Mouse (Mus musculus): ENCODE results near the gene Slc39a2. TPM values are rescaled to one million over a fixed set of nuclear protein-coding genes. Genes with fewer than 3 reads are reported as not detected.
A peak's percentile ranks its signal among the peaks of the same experiment; 100 is the strongest.

Slc39a2 gene
- polyA plus RNA-seq, 1 experiment from 2014 or later, result 0.57 TPM

DNA sequence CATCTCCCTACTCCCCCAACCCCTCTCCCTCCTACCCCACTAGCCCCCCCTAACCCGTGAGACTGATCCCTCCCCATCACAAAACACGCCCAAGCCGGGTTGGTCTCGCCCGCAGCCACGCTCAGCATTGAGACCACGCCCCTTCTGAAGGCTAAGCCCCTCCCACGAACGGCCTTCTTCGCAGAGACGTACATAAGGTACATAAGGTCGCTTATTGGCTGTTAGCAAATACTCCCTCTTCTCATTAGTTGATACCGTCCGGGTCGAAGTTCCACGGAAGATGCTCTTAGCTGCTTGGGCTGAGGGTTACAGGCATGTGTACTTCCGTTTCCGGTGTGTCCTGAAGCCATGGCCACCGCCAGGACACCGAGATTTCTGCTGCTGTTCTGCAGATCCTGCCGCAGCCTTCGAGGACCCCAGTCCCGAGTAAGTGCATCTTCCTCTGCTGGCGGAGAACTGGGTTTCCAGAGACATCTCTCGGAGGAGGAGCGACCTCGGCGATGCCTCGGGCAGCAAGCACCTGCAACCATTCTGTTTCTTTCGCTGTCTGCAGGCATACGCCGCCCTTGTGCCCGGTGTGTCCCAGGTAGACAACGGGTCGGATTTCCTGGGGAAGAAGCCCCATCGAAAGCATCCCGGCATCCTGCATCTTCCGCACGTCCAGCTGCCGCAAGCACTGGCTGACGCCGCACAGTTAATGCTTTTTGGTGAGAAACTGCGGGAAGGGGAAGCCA is 7.9 kb upstream of the Slc39a2 start, which contains the start of gene Mettl17:
TSS of gene Mettl17 (plus strand) at position 245 of the 734 bp plus-strand sequence.
- peak; percentile 36 for TF ChIP-seq CTCF (IDR thresholded peaks at IDR 0.05; ENCODE audit: low read depth)
- peak within 1 kb of the TSS; percentile 81 for H3K4me3 ChIP-seq (ENCODE audit: low read depth, low read length)
- under 1% methylated on average over 43 of the region's 43 CpGs for WGBS
- H3K36me3 ChIP-seq (ENCODE audit: control insufficient read depth, insufficient read depth), result peaks cover 26% of the 10 kb centered on the region
- H3K4me2 ChIP-seq (replicated peaks; ENCODE audit: low read depth), result peak within 1 kb of the TSS; percentile 91
- no peaks in the 10 kb centered on the region for H3K27me3 ChIP-seq (replicated peaks; ENCODE audit: control insufficient read depth, insufficient read depth, low read length)
- H3K27ac ChIP-seq (ENCODE audit: low read depth, low read length), result peak within 1 kb of the TSS; percentile 84
- peaks cover 12% of the 10 kb centered on the region; the same call in 1 of the 2 replicates for H3K4me1 ChIP-seq (replicated peaks; ENCODE audit: control insufficient read depth, insufficient read depth, low read length)
- H3K9me3 ChIP-seq (ENCODE audit: control insufficient read depth), result no peaks in the 10 kb centered on the region
- peak within 1 kb of the TSS; percentile 71 for H3K9ac ChIP-seq (ENCODE audit: low read depth, low read length)
- peak; percentile 99 for ATAC-seq

DNA sequence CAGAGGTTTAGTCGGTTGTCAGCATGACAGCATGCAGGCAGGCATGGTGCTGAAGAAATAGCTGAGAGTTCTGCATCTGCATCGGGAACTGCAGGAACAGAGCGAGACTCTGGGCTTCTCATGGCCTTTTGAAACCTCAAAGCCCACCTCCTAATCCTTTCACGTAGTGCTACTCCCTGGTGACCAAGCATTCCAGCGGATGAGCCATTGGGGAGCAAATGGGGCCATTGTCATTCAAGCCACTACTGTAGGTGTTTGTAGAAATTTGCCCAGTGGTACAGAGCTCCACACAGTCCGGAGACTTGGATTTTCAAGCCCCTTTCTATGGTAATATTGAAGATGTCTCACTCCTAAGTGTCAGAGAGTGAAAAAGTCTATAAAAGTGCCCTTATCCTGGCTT is 6.6 kb upstream of the Slc39a2 start:
- WGBS, result 64% methylated on average over 6 of the region's 6 CpGs
- peaks cover 39% of the 10 kb centered on the region for H3K36me3 ChIP-seq (ENCODE audit: control insufficient read depth, insufficient read depth)
- peak overlapping the region; percentile 91 for H3K4me2 ChIP-seq (replicated peaks; ENCODE audit: low read depth)
- H3K9me3 ChIP-seq (ENCODE audit: control insufficient read depth), result no peaks in the 10 kb centered on the region
- H3K4me1 ChIP-seq (replicated peaks; ENCODE audit: control insufficient read depth, insufficient read depth, low read length), result peaks cover 12% of the 10 kb centered on the region; the same call in 1 of the 2 replicates
- H3K4me3 ChIP-seq (ENCODE audit: low read depth, low read length), result no peak overlapping the region
- H3K27ac ChIP-seq (ENCODE audit: low read depth, low read length), result no peak overlapping the region
- H3K27me3 ChIP-seq (replicated peaks; ENCODE audit: control insufficient read depth, insufficient read depth, low read length), result no peaks in the 10 kb centered on the region
- ATAC-seq, result no peak
- no peak overlapping the region for H3K9ac ChIP-seq (ENCODE audit: low read depth, low read length)
- TF ChIP-seq CTCF (IDR thresholded peaks at IDR 0.05; ENCODE audit: low read depth), result no peak

DNA sequence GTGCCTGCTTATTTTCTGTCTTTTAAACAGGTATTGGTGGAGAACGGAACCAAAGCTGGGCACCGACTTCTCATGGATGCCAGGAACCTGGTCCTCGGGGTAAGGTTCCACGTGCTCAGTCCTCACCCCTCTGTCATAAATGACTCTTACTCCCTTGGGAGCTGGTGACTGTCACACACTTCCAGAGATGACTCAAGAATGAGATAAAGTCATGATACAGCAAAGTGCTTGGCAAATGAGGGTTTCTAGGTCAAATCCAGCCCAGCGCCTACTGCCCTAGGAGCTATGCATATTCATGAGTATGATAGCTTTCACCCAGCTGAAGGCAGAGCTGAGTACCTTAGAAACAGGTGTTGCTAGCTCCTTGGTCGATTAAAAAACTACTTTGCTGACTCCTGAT is 2.9 kb upstream of the Slc39a2 start:
- ATAC-seq, result no peak
- Histone ChIP-seq H3K27me3 (replicated peaks; ENCODE audit: control insufficient read depth, insufficient read depth, low read length) (no peaks in the 10 kb centered on the region), H3K36me3 (ENCODE audit: control insufficient read depth, insufficient read depth) (peaks cover 55% of the 10 kb centered on the region), H3K4me2 (replicated peaks; ENCODE audit: low read depth) (no peak overlapping the region), H3K4me3 (ENCODE audit: low read depth, low read length) (no peak overlapping the region), H3K4me1 (replicated peaks; ENCODE audit: control insufficient read depth, insufficient read depth, low read length) (peaks cover 12% of the 10 kb centered on the region; the same call in 1 of the 2 replicates), H3K9ac (ENCODE audit: low read depth, low read length) (no peak overlapping the region), H3K9me3 (ENCODE audit: control insufficient read depth) (no peaks in the 10 kb centered on the region), H3K27ac (ENCODE audit: low read depth, low read length) (no peak overlapping the region)
- WGBS, result 84% methylated on average over 6 of the region's 6 CpGs
- TF ChIP-seq CTCF (IDR thresholded peaks at IDR 0.05; ENCODE audit: low read depth), result no peak

DNA sequence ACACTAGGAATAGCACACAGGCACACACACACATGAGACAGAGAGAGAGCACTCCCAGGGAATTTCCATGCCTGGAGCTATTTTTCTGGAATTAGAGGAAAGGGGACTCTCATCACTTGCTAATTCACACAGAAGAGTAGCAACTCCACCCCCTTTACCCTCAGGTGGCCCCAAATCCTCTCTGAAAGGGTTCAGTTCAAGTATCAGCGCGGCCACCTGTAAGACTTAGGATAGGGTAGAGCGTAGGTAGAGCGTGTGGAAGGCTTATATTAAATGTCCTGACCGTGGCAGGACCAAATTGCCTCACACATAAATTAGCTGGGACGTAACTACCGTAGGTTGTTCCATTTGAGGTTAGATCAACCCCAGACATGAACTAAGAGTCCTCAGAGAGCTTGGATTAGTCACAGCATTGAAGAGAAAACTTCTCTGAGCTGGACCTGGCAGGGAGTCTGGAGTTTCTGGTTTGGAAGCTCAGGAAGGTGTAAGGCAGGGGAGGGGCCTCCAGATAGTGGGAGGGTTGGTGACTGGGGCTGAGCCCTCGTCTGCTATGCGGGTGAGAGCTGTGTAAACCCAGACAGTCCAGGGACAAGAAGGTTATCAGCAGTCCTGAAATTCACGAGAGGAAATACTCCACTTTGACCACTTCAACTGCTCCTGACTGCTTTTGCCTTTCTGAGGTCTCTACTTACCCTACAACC is 555 bp downstream of the Slc39a2 start:
- H3K9ac ChIP-seq (ENCODE audit: low read depth, low read length), result no peak overlapping the region
- no peak for ATAC-seq
- no peak overlapping the region for H3K27ac ChIP-seq (ENCODE audit: low read depth, low read length)
- H3K36me3 ChIP-seq (ENCODE audit: control insufficient read depth, insufficient read depth), result peaks cover 49% of the 10 kb centered on the region
- no peaks in the 10 kb centered on the region for H3K4me1 ChIP-seq (replicated peaks; ENCODE audit: control insufficient read depth, insufficient read depth, low read length)
- H3K4me3 ChIP-seq (ENCODE audit: low read depth, low read length), result no peak overlapping the region
- H3K4me2 ChIP-seq (replicated peaks; ENCODE audit: low read depth), result no peak overlapping the region
- no peaks in the 10 kb centered on the region for H3K9me3 ChIP-seq (ENCODE audit: control insufficient read depth)
- WGBS, result 33% methylated on average over 10 of the region's 10 CpGs
- TF ChIP-seq CTCF (IDR thresholded peaks at IDR 0.05; ENCODE audit: low read depth), result no peak
- H3K27me3 ChIP-seq (replicated peaks; ENCODE audit: control insufficient read depth, insufficient read depth, low read length), result no peaks in the 10 kb centered on the region

DNA sequence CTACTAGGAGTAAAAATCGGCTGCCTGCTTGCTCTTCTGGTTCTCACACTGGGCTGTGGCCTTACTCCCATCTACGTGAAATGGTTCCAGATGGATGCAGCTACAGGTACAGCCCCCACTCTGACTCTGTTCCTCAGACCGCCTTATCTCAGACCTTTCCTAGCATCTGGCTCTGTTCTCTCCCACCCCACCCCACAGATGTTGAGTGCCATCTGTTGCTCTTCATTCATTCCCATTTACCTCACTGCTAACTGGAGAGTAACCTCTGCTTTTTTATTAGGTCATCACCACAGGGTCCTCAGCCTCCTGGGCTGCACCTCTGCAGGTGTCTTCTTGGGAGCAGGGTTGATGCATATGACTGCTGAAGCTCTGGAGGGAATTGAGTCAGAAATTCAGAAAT is 1.1 kb downstream of the Slc39a2 start:
- no peaks in the 10 kb centered on the region for H3K27me3 ChIP-seq (replicated peaks; ENCODE audit: control insufficient read depth, insufficient read depth, low read length)
- no peak for ATAC-seq
- H3K4me2 ChIP-seq (replicated peaks; ENCODE audit: low read depth), result no peak overlapping the region
- TF ChIP-seq CTCF (IDR thresholded peaks at IDR 0.05; ENCODE audit: low read depth), result no peak
- 58% methylated on average over 3 of the region's 3 CpGs for WGBS
- H3K9ac ChIP-seq (ENCODE audit: low read depth, low read length), result no peak overlapping the region
- no peak overlapping the region for H3K4me3 ChIP-seq (ENCODE audit: low read depth, low read length)
- peaks cover 44% of the 10 kb centered on the region for H3K36me3 ChIP-seq (ENCODE audit: control insufficient read depth, insufficient read depth)
- no peaks in the 10 kb centered on the region for H3K9me3 ChIP-seq (ENCODE audit: control insufficient read depth)
- no peak overlapping the region for H3K27ac ChIP-seq (ENCODE audit: low read depth, low read length)
- H3K4me1 ChIP-seq (replicated peaks; ENCODE audit: control insufficient read depth, insufficient read depth, low read length), result no peaks in the 10 kb centered on the region

DNA sequence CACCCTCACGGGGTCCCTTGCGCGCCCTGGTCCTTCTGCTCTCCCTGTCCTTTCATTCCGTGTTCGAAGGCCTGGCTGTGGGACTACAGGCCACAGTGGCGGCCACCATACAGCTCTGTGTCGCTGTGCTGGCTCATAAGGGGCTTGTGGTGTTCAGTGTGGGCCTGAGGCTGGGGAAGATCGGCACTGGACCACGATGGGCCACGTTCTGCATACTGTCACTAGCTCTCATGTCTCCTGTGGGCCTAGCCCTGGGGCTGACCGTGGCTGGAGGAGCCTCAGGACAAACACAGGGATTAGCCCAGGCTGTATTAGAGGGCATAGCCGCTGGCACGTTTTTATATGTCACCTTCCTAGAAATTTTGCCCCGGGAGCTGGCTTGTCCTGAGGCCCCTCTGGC is 2.4 kb downstream of the Slc39a2 start:
- no peak for TF ChIP-seq CTCF (IDR thresholded peaks at IDR 0.05; ENCODE audit: low read depth)
- H3K9ac ChIP-seq (ENCODE audit: low read depth, low read length), result no peak overlapping the region
- no peak for ATAC-seq

More for the DNA sequence above, 2.4 kb downstream of the Slc39a2 start:
- no peaks in the 10 kb centered on the region for H3K27me3 ChIP-seq (replicated peaks; ENCODE audit: control insufficient read depth, insufficient read depth, low read length)
- H3K36me3 ChIP-seq (ENCODE audit: control insufficient read depth, insufficient read depth), result peaks cover 31% of the 10 kb centered on the region
- H3K4me1 ChIP-seq (replicated peaks; ENCODE audit: control insufficient read depth, insufficient read depth, low read length), result no peaks in the 10 kb centered on the region
- H3K4me3 ChIP-seq (ENCODE audit: low read depth, low read length), result no peak overlapping the region
- WGBS, result 82% methylated on average over 14 of the region's 14 CpGs
- no peak overlapping the region for H3K27ac ChIP-seq (ENCODE audit: low read depth, low read length)
- H3K9me3 ChIP-seq (ENCODE audit: control insufficient read depth), result no peaks in the 10 kb centered on the region
- H3K4me2 ChIP-seq (replicated peaks; ENCODE audit: low read depth), result no peak overlapping the region
